Mouse (Mus musculus): ENCODE measurements around the gene Timm17a.

DNA sequence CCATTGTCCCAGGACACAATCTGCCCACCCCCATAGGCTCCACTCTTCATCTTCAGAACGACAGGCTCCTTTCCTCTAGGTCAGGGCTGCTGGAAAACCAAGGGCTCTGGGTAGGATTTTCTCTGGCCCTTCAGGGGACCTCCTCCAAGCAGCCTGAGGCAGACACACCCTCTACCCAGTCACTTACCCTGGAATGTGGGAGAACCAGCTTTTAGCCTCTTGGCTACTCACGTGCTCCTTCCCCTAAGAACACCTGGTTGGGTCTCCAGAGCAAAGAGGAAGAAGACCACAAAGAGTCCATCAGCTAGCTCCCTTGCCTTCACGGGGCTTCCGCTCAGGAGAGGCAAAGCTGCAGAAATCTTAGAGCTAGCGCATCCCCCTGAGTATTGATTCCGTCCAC lies 52.6 kb downstream of the Timm17a start:
- no peak for TF ChIP-seq CTCF (conservative IDR thresholded peaks at IDR 0.05; ENCODE audit: insufficient read depth, insufficient read length, low read depth, low read length)
- TF ChIP-seq POLR2A (IDR thresholded peaks at IDR 0.05; ENCODE audit: low read depth, low read length), result no peak
